Mouse (Mus musculus) CD4-positive naive resting alpha-beta T cell, adult 76 days (primary cell): ENCODE data around the gene A730071L15Rik. TPM values are rescaled to one million over a fixed set of nuclear protein-coding genes. Genes with fewer than 3 reads are reported as not detected.

Experiments used
- total RNA-seq: library from RNA; stranded (reverse); gene quantifications from one replicate; pipeline ENCODE4 v1.2.4, GENCODE M21; 2023

A730071L15Rik gene
- total RNA-seq = 0.47 TPM

DNA sequence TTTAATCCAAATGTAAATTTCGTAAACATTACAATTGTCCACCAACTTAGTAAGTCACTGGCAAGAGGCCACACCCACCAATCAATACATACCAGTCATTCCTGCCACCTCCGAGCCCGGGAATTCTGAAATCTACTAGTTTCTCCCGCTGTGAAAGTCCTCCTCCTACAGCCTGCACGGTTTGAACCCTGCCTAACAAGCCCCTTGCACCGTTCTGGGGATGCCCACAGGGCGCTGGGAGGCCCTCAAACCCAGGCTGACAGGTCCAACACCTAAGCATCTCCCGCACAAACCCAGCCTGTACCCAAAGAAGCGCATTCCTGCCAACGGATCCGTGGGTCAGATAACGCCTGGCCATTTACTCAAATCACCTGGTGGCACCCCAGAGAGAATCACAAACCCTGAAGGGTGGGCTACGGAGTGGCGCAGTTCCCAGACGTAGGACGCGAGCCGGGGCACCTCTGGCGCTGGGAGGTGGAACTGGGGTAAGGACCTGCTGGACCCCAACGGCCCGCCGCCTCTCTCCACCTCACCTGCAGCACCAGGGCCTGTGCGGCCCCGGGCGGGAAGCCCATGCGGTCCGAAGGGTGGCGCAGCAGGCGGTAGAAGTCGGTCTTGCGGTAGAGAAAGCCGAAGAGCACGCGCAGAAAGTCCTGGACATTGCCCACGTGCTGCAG lies at the start of gene A730071L15Rik:
Gene A730071L15Rik, plus strand, starts transcription at position 620 of the 677 bp plus-strand sequence.

GRCm38 (mm10) chr11:6200087-6200569 lies 299 bp downstream of the A730071L15Rik start, which contains the start of gene Nudcd3:
Gene Nudcd3, minus strand, starts transcription at chr11:6200415.

GRCm38 (mm10) chr11:6230012-6230411 lies 30.2 kb downstream of the A730071L15Rik start, which contains the start of gene Npc1l1:
Gene Npc1l1, minus strand, starts transcription at chr11:6230143.

Other genes with a start within 250 kb of the A730071L15Rik start
- not detected for gene Gck, start 249.9 kb upstream of the A730071L15Rik start, total RNA-seq
- 59.6 TPM for gene Ykt6, start 244.3 kb upstream of the A730071L15Rik start, total RNA-seq
- gene Camk2b, start 133.7 kb upstream of the A730071L15Rik start, total RNA-seq = 12.5 TPM
- gene Nudcd3, start 386 bp downstream of the A730071L15Rik start, total RNA-seq = 52.6 TPM
- gene Npc1l1, start 30.1 kb downstream of the A730071L15Rik start, total RNA-seq = 0.32 TPM
- gene Ddx56, start 67.7 kb downstream of the A730071L15Rik start, total RNA-seq = 73.7 TPM
- gene Tmed4, start 74.8 kb downstream of the A730071L15Rik start, total RNA-seq = 26.6 TPM
- gene Ogdh, start 91.6 kb downstream of the A730071L15Rik start, total RNA-seq = 169 TPM
- 103 TPM for gene Zmiz2, start 189.0 kb downstream of the A730071L15Rik start, total RNA-seq
- 1,175 TPM for gene Ppia, start 215.4 kb downstream of the A730071L15Rik start, total RNA-seq
- gene H2afv, start 244.4 kb downstream of the A730071L15Rik start, total RNA-seq = 54.9 TPM